Mouse (Mus musculus): ENCODE data around the gene Pcbd1.

GRCm38 (mm10) chr10:61114246-61114720 is 25.2 kb downstream of the Pcbd1 start:
- TF ChIP-seq EP300 (IDR thresholded peaks at IDR 0.05; ENCODE audit: insufficient read depth, low read depth, low read length) (no peak), CTCF (IDR thresholded peaks at IDR 0.05) (no peak)

Data from heart, adult 2 months (tissue).